Mouse (Mus musculus) spleen, adult 12 weeks (tissue): Measurements from ENCODE around the gene Hebp1.

Experiments
- DNase-seq: peaks from one replicate; pipeline ENCODE4 v3.0.0; 2022; ENCODE audit warnings: low spot score

Gene Hebp1

DNA sequence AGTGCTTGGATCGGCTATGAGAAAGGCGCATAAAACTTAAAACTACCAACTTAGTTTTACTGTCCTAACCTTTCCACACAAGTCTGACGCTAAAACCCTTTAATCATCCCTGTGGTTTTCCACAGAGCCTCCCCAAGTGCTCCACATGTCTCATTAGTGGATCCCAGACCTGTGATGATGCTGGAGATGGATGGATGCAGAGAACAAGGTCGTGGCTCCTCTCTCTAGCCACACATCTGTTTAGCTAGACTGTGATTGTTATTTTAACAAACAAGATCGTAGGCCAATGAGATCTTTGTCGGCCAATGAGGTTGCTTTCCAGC, 84.7 kb downstream of the Hebp1 start:
- DNase-seq = no peak

- DNase-seq = no peak
Observed at GRCm38 (mm10) chr6:135112411-135113113, 85.3 kb downstream of the Hebp1 start.

GRCm38 (mm10) chr6:135107014-135107413, 90.8 kb downstream of the Hebp1 start:
- DNase-seq = no peak

DNA sequence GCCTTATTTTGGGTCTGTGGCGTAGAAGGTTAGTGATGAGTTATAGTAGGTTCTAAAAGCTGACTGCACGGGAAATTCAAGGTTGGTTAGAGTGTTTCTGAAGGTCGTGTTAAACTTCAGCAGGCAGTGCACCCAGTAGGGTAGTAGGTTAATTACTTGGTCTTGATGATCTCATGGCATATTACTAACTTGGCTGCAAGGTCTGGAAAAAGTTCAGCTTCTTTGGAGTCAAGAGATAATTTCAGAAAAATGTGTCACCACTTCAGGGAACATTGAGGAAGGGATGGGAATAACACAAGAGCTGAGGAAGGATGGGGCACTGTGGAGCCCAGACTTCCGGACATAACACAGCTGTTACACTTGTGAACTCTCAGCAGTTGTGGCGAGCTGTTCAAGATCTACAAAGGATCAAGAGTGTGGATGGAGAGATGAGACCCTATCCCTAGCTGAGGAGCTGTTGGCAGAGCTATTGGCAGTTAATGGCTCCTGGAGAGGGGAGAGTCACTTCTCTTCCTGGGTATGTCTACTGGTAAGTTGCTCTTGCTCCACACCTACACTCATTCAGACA, 95.0 kb downstream of the Hebp1 start:
- no peak for DNase-seq

DNA sequence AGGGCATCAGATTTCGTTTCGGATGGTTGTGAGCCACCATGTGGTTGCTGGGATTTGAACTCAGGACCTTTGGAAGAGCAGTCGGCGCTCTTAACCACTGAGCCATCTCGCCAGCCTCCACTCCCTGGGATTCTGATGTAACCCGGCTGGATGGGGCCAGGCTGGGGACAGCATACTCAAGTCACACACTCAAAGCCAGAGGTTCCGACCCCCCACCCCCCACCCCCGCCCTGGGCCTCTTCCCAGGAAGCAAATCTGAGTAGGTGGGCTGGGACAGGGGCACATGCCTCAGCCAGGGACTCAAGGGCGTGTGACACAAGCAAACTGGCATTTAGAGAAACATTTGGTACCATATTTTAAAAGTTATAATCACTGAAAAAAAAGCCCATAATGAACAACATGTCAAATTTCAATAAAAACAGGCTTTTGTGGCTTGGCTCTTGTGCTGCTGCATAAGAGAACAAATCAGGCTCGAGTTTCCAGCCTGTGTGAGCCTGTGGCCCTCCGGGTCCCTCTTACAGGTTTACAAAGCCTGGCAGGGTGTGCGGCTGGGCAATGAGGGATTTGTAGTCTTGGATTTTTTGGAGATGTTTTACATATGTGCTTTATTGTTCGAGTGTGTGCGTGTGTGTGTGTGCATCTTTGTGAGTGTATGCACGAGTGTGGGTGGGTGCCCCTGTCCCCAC, 96.9 kb downstream of the Hebp1 start:
- no peak for DNase-seq

DNA sequence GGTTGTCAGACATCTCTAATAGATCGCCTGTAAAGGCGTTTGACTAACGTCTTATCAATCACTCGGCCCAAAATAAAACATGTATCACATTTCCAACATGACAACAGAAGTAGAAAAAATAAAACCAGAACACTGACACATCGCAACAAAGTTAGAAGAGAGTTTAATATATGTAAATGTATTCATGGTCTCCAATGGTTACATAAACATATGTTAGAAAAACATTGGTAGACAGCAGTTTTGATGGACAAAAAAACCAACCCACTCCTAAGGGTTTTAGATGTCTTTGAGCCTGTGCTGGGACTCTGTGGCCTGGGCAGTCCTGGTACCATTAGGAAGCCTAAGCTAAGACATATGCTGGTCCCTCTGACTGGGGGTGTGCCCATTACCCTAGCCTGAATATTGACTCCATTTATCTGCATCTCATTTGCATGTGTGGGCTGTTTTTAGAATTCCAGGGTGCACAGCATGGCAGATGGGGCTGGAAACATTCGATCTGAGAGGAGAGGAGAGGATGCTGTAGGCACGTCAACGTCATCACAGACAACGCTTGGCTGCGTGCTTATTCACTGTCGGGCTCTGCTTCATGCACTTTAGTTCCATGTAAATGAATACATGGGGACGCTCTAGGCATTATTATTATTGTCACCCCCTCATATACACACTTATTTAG, 104.9 kb downstream of the Hebp1 start:
- DNase-seq = no peak

DNA sequence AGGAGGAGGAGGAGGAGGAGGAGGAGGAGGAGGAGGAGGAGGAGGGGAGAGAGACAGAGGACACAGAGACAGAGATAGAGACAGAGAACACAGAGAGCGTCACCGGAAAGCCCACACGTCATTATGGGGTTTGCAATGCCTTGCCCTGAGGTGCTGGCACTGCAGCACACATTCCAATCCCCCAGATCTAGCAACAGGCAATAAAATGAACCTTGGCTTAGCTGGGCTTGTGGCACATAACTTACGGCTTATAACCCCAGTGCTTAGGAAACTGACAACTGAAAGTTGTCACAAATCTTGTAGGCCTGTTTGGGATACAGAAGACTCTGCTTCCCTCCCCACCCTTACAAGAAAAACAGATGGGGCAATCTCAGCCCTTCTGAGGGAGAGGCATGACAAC, 107.2 kb downstream of the Hebp1 start:
- no peak for DNase-seq

DNA sequence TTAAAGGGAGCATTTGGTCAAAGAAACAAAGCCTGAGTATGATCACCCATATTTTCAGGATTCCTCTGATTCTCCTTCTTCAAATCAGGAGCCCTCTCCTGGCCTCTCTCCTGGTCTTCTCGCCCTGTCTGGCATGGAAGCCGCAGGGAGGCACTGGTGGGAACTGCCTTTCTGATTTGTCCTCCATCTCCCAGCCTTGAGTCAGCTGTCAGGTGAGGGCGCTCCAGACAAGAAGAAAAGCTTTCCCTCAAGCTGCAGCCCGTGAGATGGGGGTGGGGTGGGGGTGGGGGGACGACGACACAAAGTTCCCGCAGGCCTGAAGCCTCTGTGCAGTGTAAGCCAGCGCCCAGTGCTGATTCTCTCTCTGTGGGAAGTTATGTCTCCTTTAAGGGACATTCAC, 108.0 kb downstream of the Hebp1 start:
- no peak for DNase-seq

DNA sequence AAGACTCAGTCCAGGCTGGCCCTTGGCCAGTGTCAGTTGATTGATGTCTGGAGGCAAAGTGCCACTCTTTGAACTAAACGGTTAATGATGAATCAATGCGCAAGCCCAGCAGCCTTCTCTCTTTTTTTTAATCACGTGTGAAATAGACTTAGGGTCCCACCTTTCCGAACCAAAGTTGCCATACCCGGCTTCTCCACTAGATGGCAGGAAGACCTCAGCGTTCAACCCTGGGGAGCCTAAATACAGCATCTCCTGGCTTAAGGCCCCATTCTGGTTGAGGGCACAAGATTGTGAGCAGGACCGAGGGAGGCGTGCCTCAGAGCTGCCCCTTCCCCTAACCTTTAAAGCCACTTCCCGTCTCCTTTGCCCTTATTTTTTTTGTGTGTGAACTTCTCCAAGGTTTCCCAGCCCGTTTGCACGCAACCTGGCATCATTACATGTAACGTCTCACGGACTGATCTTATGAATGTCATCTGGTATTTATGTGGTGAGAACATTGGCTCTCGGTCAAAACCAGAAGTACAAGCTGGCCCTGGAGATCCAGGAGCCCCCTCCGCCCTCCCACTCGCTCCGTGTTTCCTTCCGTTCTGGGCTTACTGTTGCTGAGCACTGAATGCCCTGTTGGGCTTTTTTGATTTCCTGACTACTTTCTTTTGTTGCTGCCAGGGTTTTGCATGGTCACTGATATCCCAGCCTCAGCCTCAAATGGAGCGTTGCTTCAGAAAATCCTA, 109.9 kb downstream of the Hebp1 start:
- peak; percentile 52 for DNase-seq
